Mouse (Mus musculus): ENCODE results near the gene Cldn1. TPM values are rescaled to one million over a fixed set of nuclear protein-coding genes. Genes with fewer than 3 reads are reported as not detected.

The Cldn1 gene
- 8.7 and 10.0 TPM in 2 replicates for polyA plus RNA-seq (2016; fragmentation: Nextera tagmentation; extraction: Ambion mirVana)

GRCm38 (mm10) chr16:26371325-26372053 is at the start of gene Cldn1:
Gene Cldn1 (minus strand): TSS chr16:26371841.
- peak; percentile 79 for ATAC-seq (ENCODE audit: low FRiP score)
- Histone ChIP-seq H3K4me3 (peak within 1 kb of the TSS; percentile 45), H3K27me3 (0 out of 2 replicates have a peak, but pooled peaks cover 2% of the 10 kb centered on the region), H3K4me2 (replicated peaks) (peak within 1 kb of the TSS; percentile 91), H3K9ac (peak within 1 kb of the TSS; percentile 61), H3K9me3 (replicated peaks) (no peaks in the 10 kb centered on the region), H3K36me3 (no peaks in the 10 kb centered on the region), H3K4me1 (peaks cover 6% of the 10 kb centered on the region), H3K27ac (no peak within 1 kb of the TSS)
- WGBS = 4% methylated on average over 33 of the region's 33 CpGs

GRCm38 (mm10) chr16:26418616-26419015 is 47.0 kb upstream of the Cldn1 start:
- no peaks in the 10 kb centered on the region for H3K36me3 ChIP-seq

GRCm38 (mm10) chr16:26404070-26404469 is 32.4 kb upstream of the Cldn1 start:
- Histone ChIP-seq H3K9ac (no peak overlapping the region), H3K4me2 (replicated peaks) (no peak overlapping the region), H3K27me3 (no peaks in the 10 kb centered on the region), H3K36me3 (no peaks in the 10 kb centered on the region), H3K27ac (no peak overlapping the region), H3K9me3 (replicated peaks) (no peaks in the 10 kb centered on the region), H3K4me3 (no peak overlapping the region), H3K4me1 (no peaks in the 10 kb centered on the region)
- 39% methylated on average over 1 of the region's 1 CpGs for WGBS
- ATAC-seq (ENCODE audit: low FRiP score) = peak; percentile 58; the same call in 1 of the 2 replicates

More at GRCm38 (mm10) chr16:26418616-26419015, 47.0 kb upstream of the Cldn1 start:
- Histone ChIP-seq H3K27me3 (no peaks in the 10 kb centered on the region), H3K4me1 (no peaks in the 10 kb centered on the region), H3K9me3 (replicated peaks) (no peaks in the 10 kb centered on the region), H3K27ac (no peak overlapping the region), H3K9ac (no peak overlapping the region), H3K4me2 (replicated peaks) (no peak overlapping the region), H3K4me3 (no peak overlapping the region)
- ATAC-seq (ENCODE audit: low FRiP score) = no peak
- 88% methylated on average over 3 of the region's 3 CpGs for WGBS

- H3K27me3 ChIP-seq = no peaks in the 10 kb centered on the region
- H3K27ac ChIP-seq = no peak overlapping the region
- 66% methylated on average over 3 of the region's 3 CpGs for WGBS
- H3K4me3 ChIP-seq = no peak overlapping the region
- H3K9ac ChIP-seq = no peak overlapping the region
- ATAC-seq (ENCODE audit: low FRiP score) = no peak
- H3K4me1 ChIP-seq = no peaks in the 10 kb centered on the region
- no peaks in the 10 kb centered on the region for H3K36me3 ChIP-seq
- no peak overlapping the region for H3K4me2 ChIP-seq (replicated peaks)
- H3K9me3 ChIP-seq (replicated peaks) = no peaks in the 10 kb centered on the region
These were observed 29.3 kb upstream of the Cldn1 start for GRCm38 (mm10) chr16:26400971-26401370.

DNA sequence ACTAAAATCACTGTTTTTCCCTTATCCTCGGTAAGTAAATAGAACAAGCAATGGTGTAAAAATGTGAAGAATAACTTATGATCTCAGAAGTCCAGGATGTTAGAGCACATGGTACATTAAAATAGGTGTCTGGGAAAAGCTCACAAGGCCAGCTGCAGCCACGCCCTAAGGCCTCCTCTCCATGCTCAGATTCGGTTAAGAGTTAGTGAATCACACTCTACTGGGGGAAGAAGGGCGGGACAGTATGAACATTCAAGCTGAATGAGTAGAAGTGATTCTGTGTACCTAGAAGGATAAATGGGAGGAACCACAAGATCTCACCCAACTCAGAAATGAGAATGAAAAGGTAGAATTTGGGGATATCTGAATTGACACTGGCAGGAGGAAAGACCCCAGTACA is 28.9 kb upstream of the Cldn1 start:
- Histone ChIP-seq H3K27me3 (no peaks in the 10 kb centered on the region), H3K4me1 (no peaks in the 10 kb centered on the region), H3K36me3 (no peaks in the 10 kb centered on the region), H3K9ac (no peak overlapping the region), H3K27ac (no peak overlapping the region), H3K9me3 (replicated peaks) (no peaks in the 10 kb centered on the region), H3K4me2 (replicated peaks) (no peak overlapping the region), H3K4me3 (no peak overlapping the region)
- ATAC-seq (ENCODE audit: low FRiP score) = no peak
- WGBS = 87% methylated on average over 4 of the region's 4 CpGs

DNA sequence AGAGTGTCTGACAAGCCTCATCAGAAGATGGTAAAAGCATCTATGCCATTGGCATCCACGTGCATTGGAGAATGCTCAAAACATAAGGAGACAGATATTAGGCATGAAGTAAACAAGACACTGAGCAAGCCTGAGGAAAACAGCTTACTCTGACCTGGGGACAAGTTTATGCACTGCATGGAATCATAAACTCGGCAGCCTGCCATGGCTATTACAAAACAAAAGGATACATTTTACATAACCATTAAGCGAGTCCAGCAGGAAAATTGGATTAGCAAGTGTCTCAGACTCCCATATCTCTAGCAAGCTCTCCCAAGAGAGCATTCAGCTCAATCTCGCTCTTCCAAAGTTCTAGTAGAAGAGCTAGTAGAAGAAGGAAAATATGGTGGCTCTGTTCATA is 19.3 kb upstream of the Cldn1 start:
- WGBS = 75% methylated on average over 4 of the region's 4 CpGs
- ATAC-seq (ENCODE audit: low FRiP score) = no peak
- H3K4me1 ChIP-seq = no peaks in the 10 kb centered on the region
- no peak overlapping the region for H3K4me3 ChIP-seq
- H3K9ac ChIP-seq = no peak overlapping the region
- H3K9me3 ChIP-seq (replicated peaks) = no peaks in the 10 kb centered on the region
- no peaks in the 10 kb centered on the region for H3K27me3 ChIP-seq
- H3K27ac ChIP-seq = no peak overlapping the region
- no peak overlapping the region for H3K4me2 ChIP-seq (replicated peaks)
- H3K36me3 ChIP-seq = no peaks in the 10 kb centered on the region

DNA sequence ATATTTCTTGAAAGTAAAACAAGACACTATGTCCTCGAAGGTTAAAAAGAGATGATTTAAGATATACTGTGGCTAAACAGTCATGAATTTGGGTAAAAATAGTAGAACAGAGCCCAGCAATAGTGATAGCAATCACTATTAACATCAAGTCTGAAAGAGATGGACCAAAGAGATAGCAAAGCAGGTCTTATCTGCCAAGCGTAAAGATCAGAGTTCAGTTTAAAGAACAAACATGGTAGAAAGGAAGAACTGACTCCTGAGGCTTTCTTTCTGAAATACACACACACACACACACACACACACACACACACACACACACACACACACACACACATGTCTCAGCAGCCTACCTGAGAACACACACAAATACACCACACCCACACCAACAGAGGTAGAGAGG is 14.5 kb upstream of the Cldn1 start:
- H3K4me3 ChIP-seq = no peak overlapping the region
- no peak overlapping the region for H3K9ac ChIP-seq
- no peaks in the 10 kb centered on the region for H3K9me3 ChIP-seq (replicated peaks)
- no peak overlapping the region for H3K27ac ChIP-seq
- 90% methylated on average over 2 of the region's 2 CpGs for WGBS
- H3K4me1 ChIP-seq = no peaks in the 10 kb centered on the region
- H3K4me2 ChIP-seq (replicated peaks) = no peak overlapping the region
- H3K36me3 ChIP-seq = no peaks in the 10 kb centered on the region
- ATAC-seq (ENCODE audit: low FRiP score) = no peak
- H3K27me3 ChIP-seq = no peaks in the 10 kb centered on the region

DNA sequence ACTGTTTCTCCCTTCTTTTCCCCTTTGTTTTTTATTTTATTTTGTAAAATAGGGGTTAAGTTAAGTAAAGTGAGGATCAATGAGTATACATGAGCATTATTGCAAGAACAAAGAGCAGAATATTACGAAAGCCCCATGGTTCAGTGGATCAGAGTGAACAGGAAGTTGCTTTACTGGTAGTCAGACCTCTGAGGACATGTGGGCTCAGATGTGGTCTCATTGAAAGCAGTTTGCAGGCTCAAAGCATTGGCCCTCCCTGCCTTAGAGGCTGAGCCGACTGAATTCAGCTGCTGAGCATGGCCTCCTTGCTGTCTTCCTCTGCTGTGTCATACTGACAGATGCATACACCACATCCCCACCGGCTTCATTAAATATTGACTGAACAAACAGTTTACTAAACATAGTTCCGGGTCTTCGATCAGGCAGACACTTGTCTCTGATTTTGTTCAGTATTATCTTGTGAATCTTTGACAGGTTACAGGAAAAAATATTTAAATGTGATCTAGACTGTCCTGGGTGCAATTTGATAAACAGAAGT is 12.5 kb upstream of the Cldn1 start:
- Histone ChIP-seq H3K4me2 (replicated peaks) (no peak overlapping the region), H3K36me3 (no peaks in the 10 kb centered on the region), H3K9ac (no peak overlapping the region), H3K27me3 (no peaks in the 10 kb centered on the region), H3K4me3 (no peak overlapping the region), H3K27ac (no peak overlapping the region), H3K4me1 (no peaks in the 10 kb centered on the region), H3K9me3 (replicated peaks) (no peaks in the 10 kb centered on the region)
- 77% methylated on average over 5 of the region's 5 CpGs for whole genome bisulfite sequencing
- ATAC-seq (ENCODE audit: low FRiP score) = no peak

- Histone ChIP-seq H3K9me3 (replicated peaks) (no peaks in the 10 kb centered on the region), H3K4me1 (no peaks in the 10 kb centered on the region), H3K4me3 (no peak overlapping the region), H3K27ac (no peak overlapping the region), H3K27me3 (no peaks in the 10 kb centered on the region), H3K36me3 (no peaks in the 10 kb centered on the region), H3K9ac (no peak overlapping the region), H3K4me2 (replicated peaks) (no peak overlapping the region)
- ATAC-seq (ENCODE audit: low FRiP score) = no peak
- 83% methylated on average over 5 of the region's 5 CpGs for WGBS
These were observed 5.5 kb upstream of the Cldn1 start for GRCm38 (mm10) chr16:26377170-26377569.

DNA sequence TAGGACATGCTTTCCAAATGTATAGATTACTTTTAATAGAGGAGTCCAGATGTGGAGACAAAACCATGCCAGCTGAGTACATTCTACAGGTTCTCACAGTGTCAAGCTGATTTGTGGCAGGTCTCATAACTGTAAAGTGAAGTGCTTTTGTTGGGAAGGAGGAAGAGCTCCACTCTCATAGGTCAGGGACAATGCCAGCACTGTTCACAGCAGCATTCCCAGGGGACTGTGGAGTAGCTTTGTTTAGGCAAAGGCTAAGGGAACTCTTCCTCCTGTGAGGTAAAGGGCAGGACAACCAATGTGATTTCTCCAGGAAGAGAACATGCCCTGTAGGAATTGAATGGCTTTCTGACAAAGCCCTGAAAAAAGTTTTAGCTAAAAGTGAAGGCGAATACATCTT is 1.5 kb downstream of the Cldn1 start:
- no peak overlapping the region for H3K9ac ChIP-seq
- H3K9me3 ChIP-seq (replicated peaks) = no peaks in the 10 kb centered on the region
- H3K4me3 ChIP-seq = no peak overlapping the region
- ATAC-seq (ENCODE audit: low FRiP score) = no peak
- H3K4me1 ChIP-seq = peaks cover 6% of the 10 kb centered on the region
- H3K4me2 ChIP-seq (replicated peaks) = 0 out of 2 replicates have a peak overlapping the region, but pooled peaks have one; percentile 91
- 76% methylated on average over 1 of the region's 1 CpGs for WGBS
- no peaks in the 10 kb centered on the region for H3K36me3 ChIP-seq
- H3K27me3 ChIP-seq = 0 out of 2 replicates have a peak, but pooled peaks cover 2% of the 10 kb centered on the region
- no peak overlapping the region for H3K27ac ChIP-seq

- no peak for ATAC-seq (ENCODE audit: low FRiP score)
- 91% methylated on average over 7 of the region's 7 CpGs for WGBS
- H3K4me3 ChIP-seq = no peak overlapping the region
These were observed 2.5 kb downstream of the Cldn1 start for GRCm38 (mm10) chr16:26369044-26369730.

DNA sequence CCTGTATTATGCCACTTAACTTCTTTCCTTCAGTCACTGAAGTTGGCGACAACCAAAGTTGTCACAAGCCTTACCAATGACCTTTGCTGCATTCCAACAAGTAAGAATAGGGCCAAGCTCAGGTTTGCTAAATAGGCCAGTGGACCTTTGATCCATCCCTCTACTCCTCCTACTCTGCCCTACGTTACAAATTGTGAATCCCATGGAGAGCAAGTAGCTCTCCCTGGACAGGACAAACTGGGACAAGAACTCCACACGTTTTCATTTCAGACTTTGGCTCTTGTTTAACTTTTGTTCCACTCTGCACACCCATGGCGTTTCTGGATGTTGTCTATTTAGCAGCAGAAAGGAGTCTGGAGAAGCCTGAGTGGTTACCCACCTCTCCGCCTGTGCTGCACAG is 3.5 kb downstream of the Cldn1 start:
- Histone ChIP-seq H3K36me3 (no peaks in the 10 kb centered on the region), H3K4me1 (peaks cover 6% of the 10 kb centered on the region), H3K27ac (no peak overlapping the region), H3K27me3 (0 out of 2 replicates have a peak, but pooled peaks cover 2% of the 10 kb centered on the region), H3K4me2 (replicated peaks) (no peak overlapping the region), H3K9me3 (replicated peaks) (no peaks in the 10 kb centered on the region), H3K4me3 (no peak overlapping the region), H3K9ac (no peak overlapping the region)
- 69% methylated on average over 5 of the region's 5 CpGs for WGBS
- ATAC-seq (ENCODE audit: low FRiP score) = no peak

More at GRCm38 (mm10) chr16:26369044-26369730, 2.5 kb downstream of the Cldn1 start:
- Histone ChIP-seq H3K9ac (no peak overlapping the region), H3K36me3 (no peaks in the 10 kb centered on the region), H3K4me2 (replicated peaks) (no peak overlapping the region), H3K27me3 (0 out of 2 replicates have a peak, but pooled peaks cover 2% of the 10 kb centered on the region), H3K9me3 (replicated peaks) (no peaks in the 10 kb centered on the region), H3K27ac (no peak overlapping the region), H3K4me1 (peaks cover 6% of the 10 kb centered on the region)

All from hindbrain, embryonic 12.5 days (tissue).